Mouse (Mus musculus): Measurements from ENCODE around the gene Dad1.

Dad1 gene

DNA sequence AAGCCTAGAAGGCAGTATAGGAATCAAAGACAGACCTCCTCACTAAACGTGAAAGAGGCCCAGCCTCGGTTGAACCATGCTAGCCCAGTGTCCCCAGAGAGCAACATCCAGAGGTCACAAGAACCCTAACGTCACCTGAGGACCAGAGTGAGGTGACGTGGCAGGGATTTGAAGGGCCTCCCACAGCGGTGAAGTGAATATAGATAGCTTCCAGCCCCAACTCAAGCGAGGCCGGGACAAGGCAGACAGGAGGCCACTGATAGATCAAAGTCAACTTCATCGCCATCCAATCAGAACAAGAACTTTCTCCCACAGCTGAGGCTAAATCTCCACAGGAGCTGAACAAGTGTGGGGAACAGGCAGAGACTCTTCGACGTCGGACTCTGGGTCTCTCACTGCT lies 28.2 kb downstream of the Dad1 start:
- no peak for DNase-seq (ENCODE audit: low read depth, low spot score)

- DNase-seq (ENCODE audit: low read depth, low spot score) = no peak
Measured at GRCm38 (mm10) chr14:54224484-54225467, 29.1 kb downstream of the Dad1 start.

- no peak for DNase-seq (ENCODE audit: low read depth, low spot score)
Measured at GRCm38 (mm10) chr14:54224064-54224417, 29.9 kb downstream of the Dad1 start.

- DNase-seq (ENCODE audit: low read depth, low spot score) = no peak
Measured at GRCm38 (mm10) chr14:54223315-54224063, 30.4 kb downstream of the Dad1 start.

DNA sequence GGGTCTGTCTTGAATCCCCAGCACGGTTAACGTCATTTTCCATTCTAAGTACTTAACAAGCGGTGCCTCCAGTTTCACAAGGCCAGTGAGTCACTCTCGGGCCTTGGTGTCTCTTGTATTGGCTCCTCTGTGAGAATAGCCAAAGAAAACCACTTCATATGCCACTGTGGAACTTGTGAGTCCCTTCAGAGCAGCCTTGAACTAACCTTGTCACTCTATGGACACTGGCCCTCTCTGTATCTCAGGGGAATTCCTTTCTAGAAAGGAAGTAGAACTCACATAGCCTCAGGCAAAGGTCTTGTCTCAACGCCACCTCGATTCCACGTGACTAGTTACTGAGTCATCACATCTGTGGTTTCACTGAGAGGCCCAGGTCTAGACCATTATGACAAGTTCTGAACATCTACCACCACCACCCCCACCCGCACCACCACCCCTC lies 31.6 kb downstream of the Dad1 start:
- DNase-seq (ENCODE audit: low read depth, low spot score) = no peak

DNA sequence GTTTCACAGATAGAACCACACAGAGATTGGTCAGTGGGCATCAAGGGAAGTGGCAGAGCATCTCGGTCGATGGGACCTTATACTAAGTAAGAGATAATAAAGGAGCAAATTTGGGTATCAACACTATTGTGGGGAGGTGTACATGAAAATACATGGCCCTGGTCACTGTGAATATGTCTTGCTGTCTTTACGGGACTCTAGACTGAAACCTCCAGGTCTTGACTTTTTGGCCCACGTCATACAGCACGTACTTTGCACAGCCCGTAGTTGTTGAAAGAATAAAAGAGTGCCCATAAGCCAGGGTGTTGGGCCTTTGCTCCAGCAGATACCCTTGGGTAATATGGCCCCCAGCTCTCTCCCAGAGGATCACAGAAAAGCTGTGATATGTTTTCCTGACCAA lies 32.3 kb downstream of the Dad1 start:
- no peak for DNase-seq (ENCODE audit: low read depth, low spot score)

GRCm38 (mm10) chr14:54220726-54221494 lies 33.0 kb downstream of the Dad1 start:
- no peak for DNase-seq (ENCODE audit: low read depth, low spot score)

- no peak for DNase-seq (ENCODE audit: low read depth, low spot score)
Measured at GRCm38 (mm10) chr14:54219849-54220248, 34.1 kb downstream of the Dad1 start.

- DNase-seq (ENCODE audit: low read depth, low spot score) = no peak
Measured at GRCm38 (mm10) chr14:54219256-54219655, 34.6 kb downstream of the Dad1 start.

DNA sequence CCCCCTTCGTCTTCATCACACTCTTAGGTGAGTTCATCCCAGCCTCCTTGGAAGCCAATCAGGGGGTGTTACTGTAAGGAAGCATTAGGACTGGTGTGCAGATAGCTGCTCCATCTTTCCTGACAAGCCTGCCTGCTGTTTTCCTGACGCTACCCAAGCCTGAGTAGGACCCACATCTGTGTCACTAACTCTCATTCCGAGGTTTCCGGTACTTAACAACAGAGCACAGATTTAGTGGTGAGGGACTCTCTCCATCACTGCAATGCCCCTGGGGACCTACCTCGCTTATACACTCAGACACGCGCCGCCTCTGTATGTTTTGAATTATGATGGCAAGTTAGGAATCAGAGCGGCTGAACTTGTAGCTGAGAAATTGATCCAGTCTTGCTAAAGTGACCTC lies 35.2 kb downstream of the Dad1 start:
- DNase-seq (ENCODE audit: low read depth, low spot score) = no peak

GRCm38 (mm10) chr14:54218233-54218632 lies 35.7 kb downstream of the Dad1 start:
- no peak for DNase-seq (ENCODE audit: low read depth, low spot score)

GRCm38 (mm10) chr14:54216126-54216525 lies 37.8 kb downstream of the Dad1 start:
- DNase-seq (ENCODE audit: low read depth, low spot score) = no peak

GRCm38 (mm10) chr14:54214901-54215300 lies 39.0 kb downstream of the Dad1 start:
- DNase-seq (ENCODE audit: low read depth, low spot score) = no peak

GRCm38 (mm10) chr14:54214477-54214876 lies 39.4 kb downstream of the Dad1 start:
- DNase-seq (ENCODE audit: low read depth, low spot score) = no peak

DNA sequence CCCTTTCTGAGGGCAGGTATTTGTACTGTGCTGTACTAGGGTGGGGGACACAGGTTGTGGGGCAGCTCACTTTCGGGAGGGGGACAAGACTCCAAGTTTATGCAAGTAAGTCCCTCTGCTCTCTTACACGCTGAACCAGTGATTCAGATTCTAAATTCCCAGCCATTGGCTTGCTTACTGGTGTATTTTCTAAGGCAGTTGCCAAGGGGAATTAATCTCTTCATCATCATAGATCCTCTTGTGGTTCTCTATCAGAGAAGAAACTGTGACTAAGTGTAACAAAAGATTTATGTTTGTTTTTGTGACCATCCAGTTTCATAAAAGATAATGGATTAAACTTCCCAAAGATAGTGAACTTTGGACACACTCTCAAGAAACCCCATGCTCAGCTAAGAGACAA lies 40.2 kb downstream of the Dad1 start:
- no peak for DNase-seq (ENCODE audit: low read depth, low spot score)

DNA sequence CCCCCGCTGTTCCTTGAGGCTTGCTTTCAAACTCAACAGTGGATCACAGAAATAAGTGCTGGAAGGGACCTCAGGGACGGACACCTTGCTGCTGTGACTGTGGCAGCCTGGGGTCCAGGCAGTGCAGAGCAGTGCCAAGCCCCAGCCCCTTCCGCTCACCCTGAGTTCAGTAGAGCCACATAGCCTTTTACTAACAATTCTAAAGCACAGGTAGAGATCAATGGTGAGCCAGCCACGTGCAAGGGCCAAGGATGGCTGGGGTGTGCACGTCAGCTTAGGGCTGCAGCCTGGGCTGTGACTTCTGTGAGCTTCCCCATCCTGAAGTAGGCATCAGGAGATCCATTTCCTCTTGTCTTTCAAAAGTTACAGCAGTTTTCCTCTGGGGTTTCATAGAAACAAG lies 42.1 kb downstream of the Dad1 start:
- no peak for DNase-seq (ENCODE audit: low read depth, low spot score)

DNA sequence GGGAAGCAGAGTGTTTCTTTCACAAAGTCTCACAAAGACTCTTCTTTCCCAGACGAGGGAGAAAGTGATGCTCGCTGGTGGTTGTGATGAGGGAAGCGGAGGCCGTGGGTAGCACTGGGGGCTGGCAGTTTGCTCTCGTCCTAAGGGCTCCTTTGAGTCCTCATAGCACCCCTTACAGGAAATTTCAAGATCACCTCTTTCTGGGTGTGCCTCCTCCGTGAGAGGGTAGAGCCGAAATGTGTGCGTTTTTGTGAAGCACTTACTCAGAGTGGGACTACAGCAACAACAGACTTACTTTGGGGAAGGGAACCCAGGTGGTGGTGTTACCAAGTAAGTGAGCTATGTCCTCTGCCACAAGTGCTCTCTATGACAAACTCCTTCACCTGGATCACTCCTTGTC lies 42.7 kb downstream of the Dad1 start:
- DNase-seq (ENCODE audit: low read depth, low spot score) = no peak

- DNase-seq (ENCODE audit: low read depth, low spot score) = no peak
Measured at GRCm38 (mm10) chr14:54210401-54210800, 43.5 kb downstream of the Dad1 start.

DNA sequence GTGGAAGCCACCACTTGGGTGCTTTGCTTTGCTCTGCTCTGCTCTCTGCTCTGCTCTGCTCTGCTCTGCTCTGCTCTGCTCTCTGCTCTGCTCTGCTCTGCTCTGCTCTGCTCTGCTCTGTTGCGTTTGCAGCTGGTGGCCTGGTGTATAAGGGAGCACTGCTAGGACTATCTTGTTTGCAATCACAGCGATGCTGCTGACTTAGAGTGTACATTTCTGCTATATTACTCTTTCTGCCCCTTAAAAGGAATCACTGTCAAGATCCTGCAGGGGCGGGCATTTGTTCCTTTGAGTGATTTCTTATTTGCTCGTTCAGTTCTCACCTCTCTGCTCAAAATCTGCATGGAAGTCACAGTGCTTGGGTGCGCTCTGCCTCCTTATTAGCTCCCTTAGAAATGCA lies 44.0 kb downstream of the Dad1 start:
- DNase-seq (ENCODE audit: low read depth, low spot score) = no peak

- no peak for DNase-seq (ENCODE audit: low read depth, low spot score)
Measured at GRCm38 (mm10) chr14:54208741-54209140, 45.2 kb downstream of the Dad1 start.

DNA sequence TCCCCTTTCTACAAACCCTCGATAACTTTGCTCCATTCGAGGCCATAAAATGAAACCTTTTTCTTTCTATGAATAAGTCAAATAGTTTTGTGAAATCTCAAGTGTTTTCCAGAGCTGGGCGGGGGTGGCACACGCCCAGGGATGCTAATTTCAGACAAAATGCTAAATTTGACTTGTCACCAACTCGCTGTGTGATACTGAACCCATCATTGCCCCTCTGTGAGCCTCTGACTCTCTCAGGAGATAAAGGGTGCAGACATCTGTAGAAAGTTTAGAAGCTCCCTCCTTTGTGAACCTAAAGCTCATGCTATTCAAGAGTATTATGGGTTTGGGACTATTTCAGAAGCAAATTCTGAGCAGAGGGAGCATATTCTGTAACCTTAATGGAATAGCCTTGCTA lies 46.0 kb downstream of the Dad1 start:
- no peak for DNase-seq (ENCODE audit: low read depth, low spot score)
